Mouse (Mus musculus): Measurements from ENCODE around the gene Pitpnc1.

DNA sequence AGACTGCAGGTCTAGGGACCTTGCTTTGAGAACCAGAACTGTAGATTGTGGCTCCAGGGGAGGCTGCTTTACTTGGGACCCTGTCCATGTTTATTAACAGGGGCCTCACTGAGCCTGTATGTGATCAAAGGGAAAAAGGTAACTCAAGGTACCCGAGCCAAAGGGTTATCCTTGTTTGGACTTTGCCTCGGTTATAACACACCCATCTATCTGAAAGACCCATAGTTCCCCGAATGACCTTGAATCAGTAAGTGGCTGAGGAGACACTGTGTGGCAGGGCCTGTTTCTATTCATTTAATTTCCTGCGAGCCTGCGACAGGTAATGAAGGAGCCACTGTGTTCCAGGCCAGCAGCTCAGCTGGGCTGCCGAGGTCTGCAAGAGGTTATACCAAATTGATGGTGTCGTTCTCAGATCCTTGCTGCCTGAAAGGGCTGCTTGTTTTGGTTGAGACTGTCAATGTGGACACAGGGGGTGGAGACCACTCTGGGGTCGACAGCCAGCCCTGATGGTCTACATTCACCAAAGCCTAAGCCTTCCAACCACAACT is 246.8 kb downstream of the Pitpnc1 start:
- TF ChIP-seq EP300 (IDR thresholded peaks at IDR 0.05; ENCODE audit: low read depth) = no peak
- no peak for TF ChIP-seq CTCF (IDR thresholded peaks at IDR 0.05; ENCODE audit: low read depth)
